Mouse (Mus musculus): ENCODE measurements around the gene Nol4l. TPM values are rescaled to one million over a fixed set of nuclear protein-coding genes. Genes with fewer than 3 reads are reported as not detected.

The Nol4l gene
- total RNA-seq (2021): 10 to 100 TPM; 65.4 to 66.8 TPM
- long read RNA-seq, full-length matches to known transcripts: 1 of 23 reads
- long read RNA-seq, partial matches to known transcripts: 3 of 23 reads
- long read RNA-seq, other reads (novel, unspliced or antisense): 19 of 23 reads

GRCm38 (mm10) chr2:153529931-153530766 lies at the start of gene Nol4l:
Gene Nol4l, minus strand, starts transcription at chr2:153529971.
- peak; percentile 20 to 51 for DNase-seq (ENCODE audit: low spot score in 2 of 2)

- DNase-seq (ENCODE audit: low spot score in 2 of 2): no peak
These were observed 47.4 kb upstream of the Nol4l start for GRCm38 (mm10) chr2:153577122-153577521.

DNA sequence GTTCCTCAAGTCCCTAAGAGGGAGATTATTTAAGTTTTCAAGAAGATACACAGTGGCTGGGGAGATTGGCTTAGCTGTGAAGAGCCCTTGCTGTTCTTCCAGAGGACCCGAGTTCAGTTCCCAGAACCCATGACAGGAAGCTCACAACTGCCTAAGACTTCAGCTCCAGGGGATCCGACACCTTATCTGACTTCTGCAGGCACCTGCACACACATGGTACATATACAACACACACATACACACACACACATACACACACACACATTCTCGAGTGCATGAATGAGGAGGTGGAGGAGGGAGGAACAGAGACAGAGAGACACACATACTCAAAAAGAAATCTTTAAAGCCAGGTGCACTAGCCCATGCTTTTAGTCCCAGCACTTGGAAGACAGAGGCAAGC lies 46.4 kb upstream of the Nol4l start:
- DNase-seq (ENCODE audit: low spot score in 2 of 2): no peak

GRCm38 (mm10) chr2:153575554-153575953 lies 45.8 kb upstream of the Nol4l start:
- DNase-seq (ENCODE audit: low spot score in 2 of 2): no peak

DNA sequence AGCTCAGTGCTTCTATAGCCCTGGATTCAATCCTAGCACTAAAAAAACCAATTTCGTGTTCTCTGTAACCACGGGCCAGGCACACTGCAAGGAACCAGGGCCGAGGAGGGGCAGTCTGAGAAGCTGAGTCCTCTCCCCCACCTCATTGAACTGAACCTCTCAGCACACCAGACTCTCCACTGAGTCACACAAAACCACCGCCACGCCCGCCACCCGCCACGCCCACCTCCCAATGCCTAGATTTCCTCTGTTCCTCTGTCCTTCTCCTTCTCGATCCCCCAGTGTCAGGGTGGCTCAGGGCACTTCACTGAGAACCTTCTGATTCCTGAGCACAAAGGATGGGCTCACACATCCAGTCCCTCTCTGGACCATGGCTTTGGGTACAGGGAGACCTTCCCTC lies 43.3 kb upstream of the Nol4l start:
- no peak for DNase-seq (ENCODE audit: low spot score in 2 of 2)

DNA sequence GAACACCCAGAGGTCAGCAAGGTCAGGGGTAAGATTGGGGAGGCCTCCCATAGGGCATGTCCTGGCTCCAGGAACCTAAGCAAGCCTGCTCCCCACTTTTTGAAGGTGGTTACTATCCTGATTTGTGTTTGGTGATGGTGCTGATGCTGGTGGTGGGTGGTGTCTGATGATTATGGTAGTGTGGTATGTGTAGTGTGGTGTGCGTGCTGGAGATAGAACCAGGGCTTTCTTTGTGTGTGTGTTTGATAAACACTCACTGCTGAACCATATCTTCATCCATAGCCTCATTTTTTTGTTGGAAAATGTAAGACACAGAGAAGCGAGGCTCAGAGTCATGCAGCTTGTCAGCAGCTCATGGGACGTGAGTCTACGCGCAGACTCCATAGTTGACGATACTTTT lies 38.8 kb upstream of the Nol4l start:
- no peak for DNase-seq (ENCODE audit: low spot score in 2 of 2)

GRCm38 (mm10) chr2:153568013-153568412 lies 38.2 kb upstream of the Nol4l start:
- no peak for DNase-seq (ENCODE audit: low spot score in 2 of 2)

GRCm38 (mm10) chr2:153564343-153564742 lies 34.6 kb upstream of the Nol4l start:
- DNase-seq (ENCODE audit: low spot score in 2 of 2): no peak

DNA sequence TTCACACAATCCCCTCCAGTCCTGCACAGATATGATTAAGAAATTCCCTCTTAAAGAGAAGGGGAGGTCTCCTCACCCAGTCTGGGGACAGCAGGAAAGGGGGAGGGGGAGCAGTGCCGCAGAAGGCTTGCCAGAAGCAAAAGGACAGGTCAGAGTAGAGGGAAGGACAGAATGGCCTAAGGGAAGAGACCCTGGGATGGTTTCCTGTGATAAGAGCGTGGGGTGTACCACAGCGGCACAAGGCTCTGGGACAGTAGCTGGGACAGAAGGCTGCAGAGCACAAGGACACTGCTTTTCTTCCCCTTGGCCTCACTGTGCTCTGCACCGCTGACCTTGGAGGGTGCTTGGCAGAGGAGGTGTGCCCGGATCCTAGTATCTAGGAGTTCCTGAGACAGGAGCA lies 31.8 kb upstream of the Nol4l start:
- no peak for DNase-seq (ENCODE audit: low spot score in 2 of 2)

- DNase-seq (ENCODE audit: low spot score in 2 of 2): peak; percentile 55 to 65
These were observed 31.1 kb upstream of the Nol4l start for GRCm38 (mm10) chr2:153560664-153561541.

DNA sequence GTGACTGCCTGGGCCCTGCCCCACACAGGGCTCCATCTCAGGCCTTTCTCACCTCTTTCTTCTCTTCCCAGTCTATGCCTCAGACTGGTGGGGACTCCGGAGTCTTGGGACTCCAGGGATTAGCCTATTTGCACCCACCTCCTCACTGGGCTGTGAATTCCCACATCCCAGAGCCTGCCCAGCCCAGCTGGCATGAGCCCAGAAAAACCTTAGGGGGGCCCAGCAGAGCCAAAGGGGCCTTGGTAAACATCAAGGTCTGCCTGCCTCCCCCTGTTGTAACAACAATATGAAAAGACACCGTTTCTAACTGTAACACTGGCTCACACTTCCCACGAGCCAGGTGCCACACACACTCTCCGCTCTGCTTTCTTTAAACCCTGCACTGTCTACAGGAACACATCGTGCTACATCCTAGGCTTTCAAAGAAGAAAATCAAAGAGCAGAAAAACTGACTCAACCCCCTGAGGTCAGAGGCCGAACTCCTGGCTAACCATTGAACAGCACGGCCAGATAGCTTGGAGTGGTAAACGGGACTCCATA lies 29.9 kb upstream of the Nol4l start:
- DNase-seq (ENCODE audit: low spot score in 2 of 2): no peak

DNA sequence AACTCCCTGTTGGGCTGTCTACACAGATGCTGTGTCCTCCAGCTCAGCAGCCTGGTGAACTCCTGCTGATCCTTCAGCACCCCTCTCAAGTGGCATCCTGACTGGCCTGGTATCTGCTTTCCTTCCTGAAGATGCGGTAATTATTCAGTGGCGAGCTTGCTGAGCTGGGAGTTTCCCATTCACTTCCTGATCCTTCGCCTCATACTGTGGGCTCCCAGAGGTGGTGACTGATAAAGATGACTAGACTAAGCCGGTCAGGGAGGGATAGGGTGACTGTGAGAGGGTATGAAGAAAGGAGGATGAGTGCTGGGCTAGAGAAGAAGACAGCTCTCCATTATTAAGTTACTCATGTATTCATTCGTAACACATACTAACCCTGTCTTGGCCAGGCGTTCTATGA lies 28.7 kb upstream of the Nol4l start:
- no peak for DNase-seq (ENCODE audit: low spot score in 2 of 2)

GRCm38 (mm10) chr2:153557259-153557658 lies 27.5 kb upstream of the Nol4l start:
- no peak for DNase-seq (ENCODE audit: low spot score in 2 of 2)

DNA sequence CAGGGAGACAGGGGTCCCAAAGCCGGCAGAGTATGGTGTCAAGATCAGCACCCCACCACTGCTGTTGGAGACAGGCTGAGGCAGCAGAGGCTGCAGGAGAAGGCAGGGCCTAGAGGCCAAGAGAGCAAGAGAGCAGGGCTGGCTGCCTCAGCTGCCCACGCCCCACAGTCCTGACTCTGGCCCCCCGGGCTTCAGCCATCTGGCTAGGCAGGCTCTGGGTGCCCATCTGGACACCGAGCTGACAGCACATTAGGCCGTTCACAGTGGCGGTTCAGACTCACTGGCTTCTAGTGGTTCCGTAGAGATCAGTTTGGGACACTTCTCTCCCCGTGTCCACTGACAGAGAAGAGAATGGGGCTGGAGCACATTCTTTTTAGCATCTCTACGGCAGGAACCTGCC lies 26.4 kb upstream of the Nol4l start:
- no peak for DNase-seq (ENCODE audit: low spot score in 2 of 2)

DNA sequence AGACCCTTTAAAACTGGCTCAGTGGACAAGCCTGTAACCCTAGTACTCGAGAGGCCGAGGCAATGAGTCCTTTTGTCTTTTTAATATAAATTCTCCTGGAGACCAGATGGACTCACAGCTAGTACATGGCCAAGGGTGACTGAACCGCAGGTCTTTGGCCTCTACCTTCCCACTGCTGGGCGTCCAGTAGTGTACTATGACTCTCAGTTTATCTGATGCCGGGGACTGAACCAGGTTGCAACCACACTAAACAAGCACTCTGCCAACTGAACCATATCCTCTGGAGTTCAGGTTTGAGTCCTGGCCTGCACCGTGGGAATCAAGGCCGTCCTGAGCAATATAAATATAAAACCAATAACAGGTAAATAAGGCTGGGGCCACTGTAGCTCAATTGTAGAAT lies 24.8 kb upstream of the Nol4l start:
- no peak for DNase-seq (ENCODE audit: low spot score in 2 of 2)

DNA sequence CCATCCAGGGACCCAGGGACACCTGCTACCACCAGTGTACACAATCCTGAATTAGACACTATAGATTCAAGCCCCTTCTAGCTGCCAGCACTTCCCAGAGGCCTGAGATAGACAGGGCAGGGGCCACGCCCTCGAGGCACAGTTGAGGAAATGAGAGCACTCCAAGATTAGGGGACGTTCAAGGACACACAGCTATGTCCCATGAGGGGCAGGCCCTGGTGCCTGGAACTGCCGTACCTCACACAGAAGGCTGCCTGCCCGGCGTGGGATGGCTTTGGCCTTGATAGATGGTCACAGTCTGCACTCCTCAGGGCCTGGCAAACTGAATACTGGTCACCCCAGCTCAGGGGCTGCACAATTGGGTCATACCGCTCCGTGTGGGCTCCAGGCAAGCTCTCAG lies 19.7 kb upstream of the Nol4l start:
- DNase-seq (ENCODE audit: low spot score in 2 of 2): no peak

DNA sequence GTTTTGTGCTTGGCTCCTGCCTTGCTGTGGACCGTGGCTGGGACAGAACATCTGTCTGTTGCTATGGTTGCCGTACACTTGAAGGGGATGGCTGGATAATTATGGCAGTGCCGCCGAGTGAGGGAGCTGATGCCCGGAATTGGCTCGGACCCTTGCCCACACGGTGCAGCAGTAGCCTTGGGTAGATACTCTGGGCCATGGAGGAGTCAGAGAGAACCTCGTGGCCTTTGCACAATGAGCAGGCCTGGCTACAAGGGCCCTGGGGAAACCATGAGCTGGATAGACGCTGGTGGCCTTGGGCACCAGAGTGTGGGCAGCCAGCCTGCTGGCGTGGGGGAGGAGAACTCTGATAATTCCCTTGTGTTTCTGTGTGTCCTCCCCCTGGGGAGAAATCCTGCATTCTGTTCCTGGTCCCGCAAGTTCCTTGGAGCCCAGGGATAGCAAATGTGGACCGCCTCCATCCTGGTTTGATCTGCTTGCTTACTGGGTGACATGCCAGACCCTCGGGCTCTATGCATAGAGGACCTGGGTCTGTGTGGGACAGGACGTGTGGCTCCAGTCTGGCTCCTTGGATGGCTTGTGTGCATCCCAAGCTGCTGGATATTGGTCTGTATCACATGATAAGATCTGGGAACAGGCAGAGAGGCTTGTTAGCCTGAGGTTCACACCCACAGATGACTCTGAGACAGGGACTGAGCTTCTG lies 18.6 kb upstream of the Nol4l start:
- peak; percentile 41 to 44 for DNase-seq (ENCODE audit: low spot score in 2 of 2)

- DNase-seq (ENCODE audit: low spot score in 2 of 2): no peak
These were observed 17.9 kb upstream of the Nol4l start for GRCm38 (mm10) chr2:153547633-153548032.

- DNase-seq (ENCODE audit: low spot score in 2 of 2): no peak
These were observed 17.2 kb upstream of the Nol4l start for GRCm38 (mm10) chr2:153546972-153547371.

DNA sequence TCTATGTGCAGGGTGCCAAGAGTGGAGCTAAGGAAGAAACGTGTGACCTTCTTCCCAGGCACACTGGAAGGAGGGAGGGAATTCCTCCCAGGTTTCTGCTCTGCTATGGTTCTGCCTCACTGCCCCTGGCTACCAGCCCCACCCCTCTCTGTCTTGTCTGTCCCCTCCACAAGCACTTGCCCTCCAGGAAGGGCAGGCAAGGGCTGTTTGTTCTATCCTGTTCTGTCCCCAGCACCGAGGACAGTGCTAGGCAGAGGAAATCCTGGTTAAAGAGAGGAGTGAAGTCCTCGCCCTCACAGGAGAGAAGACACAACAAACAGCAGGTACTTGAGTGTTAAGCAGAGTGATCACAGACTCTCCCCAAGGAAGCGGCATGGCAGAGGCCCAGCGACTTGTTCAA lies 16.7 kb upstream of the Nol4l start:
- no peak for DNase-seq (ENCODE audit: low spot score in 2 of 2)

- no peak for DNase-seq (ENCODE audit: low spot score in 2 of 2)
These were observed 15.0 kb upstream of the Nol4l start for GRCm38 (mm10) chr2:153544771-153545170.

Measured in layer of hippocampus, postnatal 10 days (tissue).